19 mouse cellular contexts compared by ENCODE assay signal in genomic region chr2:91934826-91935525, GRCm38 (mm10). TPM values are rescaled to one million over a fixed set of nuclear protein-coding genes. Genes with fewer than 3 reads are reported as not detected.
DNase-seq lines count a peak whose midpoint lies in the region; ATAC-seq and TF ChIP-seq lines count a peak whose summit lies in the region.
"Had no signal": no experiment of that assay in that cellular context is flagged by ENCODE, and none has a peak within 500 bp of the region (broad histone marks: within the 10 kb centered on the region; RNA-seq: fewer than 3 reads in every experiment).

No protein-coding gene starts in this region.

- no peak for ATAC-seq in cerebellum, adult (ENCODE audit: insufficient number of reproducible peaks, low FRiP score, low TSS enrichment)
- no peak for ATAC-seq in embryonic facial prominence, embryonic 12.5 days (ENCODE audit: insufficient number of reproducible peaks, insufficient read depth, low FRiP score, low TSS enrichment)
- ATAC-seq in liver, postnatal 0 days = no peak
- no peak for ATAC-seq in heart, embryonic 12.5 days (ENCODE audit: insufficient number of reproducible peaks, low FRiP score)

- H3K4me1 ChIP-seq in cerebellum, adult 2 months (ENCODE audit: control insufficient read depth, insufficient read depth, low read length) = peaks cover 78% of the 10 kb centered on the region
- H3K4me1 ChIP-seq in embryonic facial prominence, embryonic 12.5 days = peaks cover 21% of the 10 kb centered on the region
- H3K4me1 ChIP-seq in liver, postnatal 0 days (ENCODE audit: insufficient read depth) = peaks cover 22% of the 10 kb centered on the region
- H3K4me1 ChIP-seq in heart, embryonic 12.5 days (replicated peaks) = peaks cover 42% of the 10 kb centered on the region

- DNase-seq in cerebellum, adult 11-12 months = peak; percentile 78
- peak; percentile 45 for DNase-seq in kidney, adult 18-20 months
- DNase-seq in kidney, postnatal 14 days = no peak
- peak; percentile 70 to 75 for DNase-seq in cerebellum, adult 2 months
- no peak for DNase-seq in liver, postnatal 0 days
- DNase-seq: adrenal gland, adult 2 months; gastrocnemius, postnatal 14 days; heart, postnatal 10 days; lung, adult 18-20 months; lung, postnatal 36 days; right cerebral cortex, postnatal 25 days had no signal

- no peaks in the 10 kb centered on the region for H3K27me3 ChIP-seq in cerebellum, adult 2 months (ENCODE audit: control insufficient read depth, insufficient read depth, low read length)
- no peaks in the 10 kb centered on the region for H3K27me3 ChIP-seq in embryonic facial prominence, embryonic 12.5 days
- H3K27me3 ChIP-seq in liver, postnatal 0 days (ENCODE audit: insufficient read depth, low read length) = peaks cover 14% of the 10 kb centered on the region
- H3K27me3 ChIP-seq in heart, embryonic 12.5 days (replicated peaks) = no peaks in the 10 kb centered on the region
- H3K27me3 ChIP-seq: embryonic facial prominence, embryonic 15.5 days; hindbrain, embryonic 15.5 days; kidney, embryonic 15.5 days had no signal

- 37% methylated on average over 9 of the region's 9 CpGs for WGBS in cerebellum, adult 2 months
- 81% methylated on average over 9 of the region's 9 CpGs for WGBS in embryonic facial prominence, embryonic 12.5 days
- WGBS in liver, postnatal 0 days (ENCODE audit: insufficient replicate concordance) = 80% methylated on average over 9 of the region's 9 CpGs
- 87% methylated on average over 9 of the region's 9 CpGs for WGBS in heart, embryonic 12.5 days

- H3K9me3 ChIP-seq in embryonic facial prominence, embryonic 12.5 days = no peaks in the 10 kb centered on the region
- H3K9me3 ChIP-seq in liver, postnatal 0 days (ENCODE audit: low read length) = no peaks in the 10 kb centered on the region
- no peaks in the 10 kb centered on the region for H3K9me3 ChIP-seq in heart, embryonic 12.5 days (replicated peaks)
- H3K9me3 ChIP-seq: embryonic facial prominence, embryonic 15.5 days; hindbrain, embryonic 15.5 days; kidney, embryonic 15.5 days had no signal

- no peak overlapping the region for H3K9ac ChIP-seq in embryonic facial prominence, embryonic 12.5 days
- H3K9ac ChIP-seq in liver, postnatal 0 days (replicated peaks) = no peak overlapping the region
- H3K9ac ChIP-seq in heart, embryonic 12.5 days = no peak overlapping the region
- H3K9ac ChIP-seq: embryonic facial prominence, embryonic 15.5 days; hindbrain, embryonic 15.5 days; kidney, embryonic 15.5 days had no signal

- no peak for TF ChIP-seq EP300 in liver, postnatal 0 days (IDR thresholded peaks at IDR 0.05; ENCODE audit: low read depth)

- TF ChIP-seq CTCF in cerebellum, adult 2 months (IDR thresholded peaks at IDR 0.05; ENCODE audit: borderline replicate concordance, insufficient read depth, low read depth, low read length) = no peak
- no peak for TF ChIP-seq CTCF in liver, postnatal 0 days (IDR thresholded peaks at IDR 0.05; ENCODE audit: low read depth)

- H3K4me2 ChIP-seq in embryonic facial prominence, embryonic 12.5 days (replicated peaks) = no peak overlapping the region
- H3K4me2 ChIP-seq in liver, postnatal 0 days (ENCODE audit: low read depth, low read length) = no peak overlapping the region
- H3K4me2 ChIP-seq in heart, embryonic 12.5 days = no peak overlapping the region
- H3K4me2 ChIP-seq: embryonic facial prominence, embryonic 15.5 days; hindbrain, embryonic 15.5 days; kidney, embryonic 15.5 days had no signal

- no peak overlapping the region for H3K4me3 ChIP-seq in cerebellum, adult 2 months (replicated peaks; ENCODE audit: insufficient read depth, low read depth, low read length)
- H3K4me3 ChIP-seq in embryonic facial prominence, embryonic 12.5 days = no peak overlapping the region
- H3K4me3 ChIP-seq in liver, postnatal 0 days (ENCODE audit: low read depth, low read length) = no peak overlapping the region
- H3K4me3 ChIP-seq in heart, embryonic 12.5 days = no peak overlapping the region
- H3K4me3 ChIP-seq: embryonic facial prominence, embryonic 15.5 days; hindbrain, embryonic 15.5 days; kidney, embryonic 15.5 days had no signal

- peak overlapping the region; percentile 27 for H3K27ac ChIP-seq in cerebellum, adult 2 months (ENCODE audit: insufficient read depth, low read length)
- H3K27ac ChIP-seq in embryonic facial prominence, embryonic 12.5 days = 0 out of 2 replicates have a peak overlapping the region, but pooled peaks have one; percentile 98
- no peak overlapping the region for H3K27ac ChIP-seq in liver, postnatal 0 days (ENCODE audit: low read depth)
- H3K27ac ChIP-seq in heart, embryonic 12.5 days (ENCODE audit: poor library complexity, severe bottlenecking) = no peak overlapping the region
- H3K27ac ChIP-seq: embryonic facial prominence, embryonic 15.5 days; hindbrain, embryonic 15.5 days; stomach, postnatal 0 days had no signal

- peaks cover 45% of the 10 kb centered on the region for H3K36me3 ChIP-seq in embryonic facial prominence, embryonic 12.5 days
- H3K36me3 ChIP-seq in liver, postnatal 0 days (replicated peaks; ENCODE audit: insufficient read depth, low read length) = peaks cover 65% of the 10 kb centered on the region
- H3K36me3 ChIP-seq in heart, embryonic 12.5 days = peaks cover 72% of the 10 kb centered on the region

- no peak for TF ChIP-seq POLR2A in cerebellum, adult 2 months (IDR thresholded peaks at IDR 0.05; ENCODE audit: borderline replicate concordance, insufficient read depth, low read length)

RNA-seq across cellular contexts. Expression of gene Mdk, which starts 2.9 kb away (rescaled TPM):
- 77.8 and 78.9 TPM in 2 replicates for polyA plus RNA-seq in cerebellum, adult 2 months (2012; rRNA removed)
- 1,900 and 1,964 TPM in 2 replicates for polyA plus RNA-seq in embryonic facial prominence, embryonic 12.5 days (2016; fragmentation: Nextera tagmentation; extraction: Ambion mirVana)
- 5.0 and 6.8 TPM in 2 replicates for polyA plus RNA-seq in liver, postnatal 0 days (2015; fragmentation: Nextera tagmentation; extraction: Ambion mirVana)
- 724 and 730 TPM in 2 replicates for polyA plus RNA-seq in heart, embryonic 12.5 days (2016; fragmentation: Nextera tagmentation; extraction: Ambion mirVana)

RNA-seq across cellular contexts. Expression of gene Chrm4, which starts 7.9 kb away (rescaled TPM):
- polyA plus RNA-seq in cerebellum, adult 2 months (2012; rRNA removed) = 2.0 TPM in 2 replicates
- 0.65 and 1.2 TPM in 2 replicates for polyA plus RNA-seq in embryonic facial prominence, embryonic 12.5 days (2016; fragmentation: Nextera tagmentation; extraction: Ambion mirVana)
- not detected in 2 replicates for polyA plus RNA-seq in liver, postnatal 0 days (2015; fragmentation: Nextera tagmentation; extraction: Ambion mirVana)
- polyA plus RNA-seq in heart, embryonic 12.5 days (2016; fragmentation: Nextera tagmentation; extraction: Ambion mirVana) = 0.15 TPM in 1 of 2 replicates, not detected in the other

RNA-seq across cellular contexts. Expression of gene Gm9821, which starts 10.5 kb away (rescaled TPM):
- not detected in 2 replicates for polyA plus RNA-seq in cerebellum, adult 2 months (2012; rRNA removed)
- 0.36 and 0.73 TPM in 2 replicates for polyA plus RNA-seq in embryonic facial prominence, embryonic 12.5 days (2016; fragmentation: Nextera tagmentation; extraction: Ambion mirVana)
- 0.13 and 0.20 TPM in 2 replicates for polyA plus RNA-seq in liver, postnatal 0 days (2015; fragmentation: Nextera tagmentation; extraction: Ambion mirVana)
- 3.2 and 4.0 TPM in 2 replicates for polyA plus RNA-seq in heart, embryonic 12.5 days (2016; fragmentation: Nextera tagmentation; extraction: Ambion mirVana)
- polyA plus RNA-seq: adrenal gland, adult 2 months; brain, embryonic 14.5 days had no signal

RNA-seq across cellular contexts. Expression of gene Dgkz, which starts 40.7 kb away (rescaled TPM):
- 716 and 832 TPM in 2 replicates for polyA plus RNA-seq in cerebellum, adult 2 months (2012; rRNA removed)
- 39.1 and 40.8 TPM in 2 replicates for polyA plus RNA-seq in embryonic facial prominence, embryonic 12.5 days (2016; fragmentation: Nextera tagmentation; extraction: Ambion mirVana)
- 13.9 and 15.9 TPM in 2 replicates for polyA plus RNA-seq in liver, postnatal 0 days (2015; fragmentation: Nextera tagmentation; extraction: Ambion mirVana)
- 43.8 and 48.8 TPM in 2 replicates for polyA plus RNA-seq in heart, embryonic 12.5 days (2016; fragmentation: Nextera tagmentation; extraction: Ambion mirVana)

Comparison
In these comparisons a context has a peak if more than half of its experiments do, and no peak if none do; other contexts are left out.
1. DNase-seq: peak in cerebellum, adult 11-12 months (single experiment), kidney, adult 18-20 months (single experiment) and cerebellum, adult 2 months (2 of 2); none in kidney, postnatal 14 days (single experiment) and liver, postnatal 0 days (single experiment).
2. H3K27ac ChIP-seq: peak in cerebellum, adult 2 months (single experiment) and embryonic facial prominence, embryonic 12.5 days (single experiment); none in liver, postnatal 0 days (single experiment) and heart, embryonic 12.5 days (single experiment).
3. RNA of gene Mdk, which starts 2.9 kb away (polyA plus RNA-seq): 1,900 to 1,964 TPM in embryonic facial prominence, embryonic 12.5 days, 724 to 730 TPM in heart, embryonic 12.5 days and 77.8 to 78.9 TPM in cerebellum, adult 2 months; 5.0 to 6.8 TPM in liver, postnatal 0 days; every median in the first group is over 10 times any median in the second.